Mouse (Mus musculus) stomach, postnatal 0 days (tissue): ENCODE measurements at regions not wholly inside any gene's neighbourhood (a gene's known extent, or its start where the extent isn't known, plus 50 kb on each side); places are given as distances from the start of the nearest gene placed in this dataset.

Experiments
- CTCF ChIP-seq: IDR thresholded peaks from 2 replicates; pipeline ENCODE4 v1.5.1; 2016; ENCODE audit warnings: antibody characterized with exemption, low read depth, mild to moderate bottlenecking, moderate library complexity
- EP300 ChIP-seq: optimal IDR thresholded peaks from 2 replicates; pipeline ENCODE3; 2016; ENCODE audit warnings: antibody characterized with exemption

DNA sequence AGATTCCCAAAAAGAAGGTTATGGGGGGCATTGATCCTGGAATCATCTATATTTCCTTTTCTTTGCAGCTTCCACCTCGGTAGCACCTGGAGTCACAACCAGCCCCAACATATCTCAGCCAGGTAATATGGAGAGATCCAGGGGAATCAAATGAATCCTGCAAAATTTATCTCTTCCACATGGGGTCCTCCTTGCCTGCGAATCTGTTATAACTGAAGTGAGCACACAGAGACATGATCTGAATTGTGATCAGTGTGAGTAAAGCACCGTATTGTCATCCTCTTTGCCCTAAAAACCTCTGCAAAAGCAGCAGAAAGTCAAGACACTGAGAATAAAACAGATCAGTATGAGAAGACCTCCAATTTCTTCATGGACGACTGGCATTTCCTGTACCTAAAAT is 86.5 kb downstream of the Smgc start:
- no peak for TF ChIP-seq CTCF
- TF ChIP-seq EP300, result no peak
